Mouse (Mus musculus): Measurements from ENCODE around the gene Hmga1.

DNA sequence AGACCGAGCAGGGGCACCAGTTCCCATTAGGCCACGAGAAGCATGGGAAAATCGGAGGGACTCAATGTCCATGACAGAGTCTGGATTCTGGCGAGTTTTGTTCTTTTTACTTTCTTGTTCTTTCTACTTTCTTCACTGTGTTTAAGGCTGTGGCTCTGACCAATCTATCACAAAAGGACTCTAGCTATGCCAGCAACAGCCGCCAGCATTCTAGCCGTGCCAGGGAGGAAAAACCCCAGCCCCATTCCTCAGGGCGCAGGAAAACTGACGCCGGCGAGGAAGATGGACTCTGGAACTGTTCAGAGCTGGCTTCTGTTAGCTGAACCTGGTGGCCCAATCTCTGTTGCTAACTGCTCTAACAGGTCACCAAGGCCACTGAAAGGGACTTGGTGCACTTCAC, 22.2 kb downstream of the Hmga1 start:
- TF ChIP-seq CTCF (IDR thresholded peaks at IDR 0.05; ENCODE audit: low read depth, low read length) (no peak), POLR2A (IDR thresholded peaks at IDR 0.05; ENCODE audit: extremely low read depth, insufficient read depth, low read length) (no peak)
